Mouse (Mus musculus): ENCODE data around the gene Cntln. TPM values are rescaled to one million over a fixed set of nuclear protein-coding genes. Genes with fewer than 3 reads are reported as not detected.

Gene Cntln
- 11.6 and 12.3 TPM in 2 replicates for polyA plus RNA-seq (2015; fragmentation: Nextera tagmentation; extraction: Ambion mirVana)

DNA sequence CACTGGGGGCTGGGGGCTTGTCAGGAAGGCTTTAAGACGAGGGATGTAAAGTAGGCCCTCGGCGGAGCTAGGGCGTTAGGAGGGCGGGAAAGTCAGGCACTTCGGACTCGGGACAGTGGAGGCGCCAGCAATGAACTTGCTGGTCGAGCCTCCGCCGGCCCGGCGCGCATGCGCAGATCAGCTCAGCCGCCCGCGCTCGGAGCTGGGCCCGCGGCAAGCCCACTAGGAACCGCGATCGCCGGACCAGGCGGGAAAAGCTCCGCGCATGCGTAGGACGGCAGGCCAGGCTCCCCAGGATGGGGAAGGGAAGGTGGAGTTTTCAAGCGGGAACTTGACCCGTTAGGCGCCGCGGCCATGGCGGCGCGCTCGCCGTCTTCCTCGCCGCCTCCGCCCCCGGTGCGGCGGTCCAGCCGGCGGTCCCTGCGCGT, at the start of gene Cntln:
TSS of gene Cntln (plus strand) at position 199 of the 428 bp plus-strand sequence.
- peak within 1 kb of the TSS; percentile 85 for H3K9ac ChIP-seq
- H3K4me3 ChIP-seq (replicated peaks): peak within 1 kb of the TSS; percentile 87
- WGBS: under 1% methylated on average over 50 of the region's 50 CpGs
- no peaks in the 10 kb centered on the region for H3K27me3 ChIP-seq
- peak within 1 kb of the TSS; percentile 68 for H3K4me2 ChIP-seq (replicated peaks)
- H3K4me1 ChIP-seq: no peaks in the 10 kb centered on the region
- ATAC-seq (ENCODE audit: insufficient number of reproducible peaks, low FRiP score, low TSS enrichment, low read depth): peak; percentile 94
- H3K9me3 ChIP-seq (replicated peaks): no peaks in the 10 kb centered on the region
- H3K27ac ChIP-seq (replicated peaks): peak within 1 kb of the TSS; percentile 92
- H3K36me3 ChIP-seq: no peaks in the 10 kb centered on the region

GRCm38 (mm10) chr4:84836979-84837378, 47.1 kb upstream of the Cntln start:
- no peak overlapping the region for H3K4me2 ChIP-seq (replicated peaks)
- no peaks in the 10 kb centered on the region for H3K4me1 ChIP-seq
- H3K27ac ChIP-seq (replicated peaks): no peak overlapping the region
- ATAC-seq (ENCODE audit: insufficient number of reproducible peaks, low FRiP score, low TSS enrichment, low read depth): no peak
- no peaks in the 10 kb centered on the region for H3K27me3 ChIP-seq
- H3K9me3 ChIP-seq (replicated peaks): no peaks in the 10 kb centered on the region
- WGBS: 48% methylated on average over 5 of the region's 5 CpGs
- H3K36me3 ChIP-seq: no peaks in the 10 kb centered on the region
- no peak overlapping the region for H3K9ac ChIP-seq
- no peak overlapping the region for H3K4me3 ChIP-seq (replicated peaks)

- Histone ChIP-seq H3K27me3 (no peaks in the 10 kb centered on the region), H3K4me2 (replicated peaks) (no peak overlapping the region), H3K36me3 (no peaks in the 10 kb centered on the region), H3K9ac (no peak overlapping the region), H3K27ac (replicated peaks) (no peak overlapping the region), H3K4me1 (no peaks in the 10 kb centered on the region), H3K9me3 (replicated peaks) (no peaks in the 10 kb centered on the region), H3K4me3 (replicated peaks) (no peak overlapping the region)
- ATAC-seq (ENCODE audit: insufficient number of reproducible peaks, low FRiP score, low TSS enrichment, low read depth): no peak
- WGBS: 83% methylated on average over 3 of the region's 3 CpGs
Observed at GRCm38 (mm10) chr4:84838545-84838944, 45.6 kb upstream of the Cntln start.

GRCm38 (mm10) chr4:84839466-84839865, 44.6 kb upstream of the Cntln start:
- Histone ChIP-seq H3K27ac (replicated peaks) (no peak overlapping the region), H3K4me1 (no peaks in the 10 kb centered on the region), H3K36me3 (no peaks in the 10 kb centered on the region), H3K4me3 (replicated peaks) (no peak overlapping the region), H3K9me3 (replicated peaks) (no peaks in the 10 kb centered on the region), H3K27me3 (no peaks in the 10 kb centered on the region), H3K9ac (no peak overlapping the region), H3K4me2 (replicated peaks) (no peak overlapping the region)
- ATAC-seq (ENCODE audit: insufficient number of reproducible peaks, low FRiP score, low TSS enrichment, low read depth): no peak
- WGBS: 70% methylated on average over 2 of the region's 2 CpGs

DNA sequence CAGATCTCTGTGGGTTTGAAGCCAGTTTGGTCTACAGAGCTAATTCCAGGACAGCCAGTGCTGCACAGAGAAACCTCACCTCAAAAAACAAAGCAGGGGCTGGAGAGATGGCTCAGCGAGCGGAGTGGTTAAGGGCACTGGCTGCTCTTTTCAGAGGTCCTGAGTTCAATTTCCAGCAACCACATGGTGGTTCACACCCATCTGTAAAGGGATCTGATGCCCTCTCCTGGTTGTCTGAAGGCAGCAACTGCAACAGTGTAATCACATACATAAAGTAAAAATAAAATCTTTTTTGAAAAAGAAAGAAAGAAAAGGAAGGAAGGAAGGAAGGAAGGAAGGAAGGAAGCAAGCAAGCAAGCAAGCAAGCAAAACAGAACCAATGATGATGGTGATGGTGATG, 26.5 kb upstream of the Cntln start:
- Histone ChIP-seq H3K9ac (no peak overlapping the region), H3K36me3 (no peaks in the 10 kb centered on the region), H3K27me3 (no peaks in the 10 kb centered on the region), H3K4me2 (replicated peaks) (no peak overlapping the region), H3K4me1 (no peaks in the 10 kb centered on the region), H3K27ac (replicated peaks) (no peak overlapping the region), H3K4me3 (replicated peaks) (no peak overlapping the region), H3K9me3 (replicated peaks) (no peaks in the 10 kb centered on the region)
- 84% methylated on average over 2 of the region's 2 CpGs for WGBS
- ATAC-seq (ENCODE audit: insufficient number of reproducible peaks, low FRiP score, low TSS enrichment, low read depth): no peak

GRCm38 (mm10) chr4:84876347-84876746, 7.8 kb upstream of the Cntln start:
- no peaks in the 10 kb centered on the region for H3K36me3 ChIP-seq
- H3K4me1 ChIP-seq: no peaks in the 10 kb centered on the region
- no peaks in the 10 kb centered on the region for H3K27me3 ChIP-seq
- H3K9me3 ChIP-seq (replicated peaks): no peaks in the 10 kb centered on the region
- WGBS: 25% methylated on average over 3 of the region's 3 CpGs
- H3K4me2 ChIP-seq (replicated peaks): no peak overlapping the region
- ATAC-seq (ENCODE audit: insufficient number of reproducible peaks, low FRiP score, low TSS enrichment, low read depth): no peak
- no peak overlapping the region for H3K27ac ChIP-seq (replicated peaks)
- no peak overlapping the region for H3K9ac ChIP-seq
- H3K4me3 ChIP-seq (replicated peaks): no peak overlapping the region

DNA sequence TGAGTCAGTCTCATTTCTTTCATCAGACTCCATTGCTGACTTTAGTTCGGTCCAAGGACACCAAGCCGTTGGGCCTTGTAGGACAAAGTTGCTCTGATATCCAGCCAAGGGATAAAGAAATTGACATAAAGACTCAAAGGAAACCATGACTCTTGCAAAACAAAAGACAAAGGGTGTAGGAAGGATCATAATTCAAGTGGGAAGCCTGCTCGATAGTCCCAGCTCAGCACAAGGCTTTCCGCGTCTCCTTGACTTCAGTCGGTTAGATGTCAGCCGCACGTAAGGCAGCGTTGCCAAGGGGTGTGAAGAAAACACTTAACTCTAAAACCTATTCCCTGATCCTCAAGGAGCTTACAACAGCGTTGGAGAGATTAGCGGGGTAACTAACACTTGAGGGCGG, 463 bp upstream of the Cntln start:
- Histone ChIP-seq H3K36me3 (no peaks in the 10 kb centered on the region), H3K27me3 (no peaks in the 10 kb centered on the region), H3K27ac (replicated peaks) (peak overlapping the region; percentile 92), H3K4me2 (replicated peaks) (peak overlapping the region; percentile 68), H3K4me1 (no peaks in the 10 kb centered on the region), H3K9me3 (replicated peaks) (no peaks in the 10 kb centered on the region), H3K4me3 (replicated peaks) (peak overlapping the region; percentile 87), H3K9ac (no peak overlapping the region; the same call in 1 of the 2 replicates)
- 63% methylated on average over 12 of the region's 12 CpGs for WGBS
- no peak for ATAC-seq (ENCODE audit: insufficient number of reproducible peaks, low FRiP score, low TSS enrichment, low read depth)

GRCm38 (mm10) chr4:84884539-84885270, 596 bp downstream of the Cntln start:
- no peaks in the 10 kb centered on the region for H3K9me3 ChIP-seq (replicated peaks)
- peak overlapping the region; percentile 87 for H3K4me3 ChIP-seq (replicated peaks)
- no peaks in the 10 kb centered on the region for H3K36me3 ChIP-seq
- no peaks in the 10 kb centered on the region for H3K27me3 ChIP-seq
- H3K4me2 ChIP-seq (replicated peaks): peak overlapping the region; percentile 68
- H3K27ac ChIP-seq (replicated peaks): peak overlapping the region; percentile 92
- peak overlapping the region; percentile 85 for H3K9ac ChIP-seq
- WGBS: under 1% methylated on average over 53 of the region's 60 CpGs
- ATAC-seq (ENCODE audit: insufficient number of reproducible peaks, low FRiP score, low TSS enrichment, low read depth): peak; percentile 73
- no peaks in the 10 kb centered on the region for H3K4me1 ChIP-seq

DNA sequence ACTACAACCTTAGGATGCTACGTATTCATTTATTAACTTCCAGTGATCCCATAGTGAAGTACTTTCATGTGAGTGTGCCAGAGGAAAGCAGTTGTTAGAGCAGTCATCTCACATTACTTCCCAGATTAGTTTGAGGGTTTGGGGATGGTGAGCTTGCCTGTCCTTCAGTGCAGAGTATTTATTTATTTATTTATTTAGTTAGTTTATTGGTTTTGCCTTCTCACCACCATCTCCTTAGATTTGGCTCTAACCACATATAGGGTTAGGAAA, 1.1 kb downstream of the Cntln start:
- Histone ChIP-seq H3K36me3 (0 out of 2 replicates have a peak, but pooled peaks cover 1% of the 10 kb centered on the region), H3K4me1 (no peaks in the 10 kb centered on the region), H3K4me2 (replicated peaks) (peak overlapping the region; percentile 68), H3K27me3 (no peaks in the 10 kb centered on the region), H3K9me3 (replicated peaks) (no peaks in the 10 kb centered on the region), H3K27ac (replicated peaks) (peak overlapping the region; percentile 92; the same call in 1 of the 2 replicates), H3K9ac (peak overlapping the region; percentile 85; the same call in 1 of the 2 replicates), H3K4me3 (replicated peaks) (peak overlapping the region; percentile 87)
- WGBS: 18% methylated on average over 1 of the region's 1 CpGs
- no peak for ATAC-seq (ENCODE audit: insufficient number of reproducible peaks, low FRiP score, low TSS enrichment, low read depth)

DNA sequence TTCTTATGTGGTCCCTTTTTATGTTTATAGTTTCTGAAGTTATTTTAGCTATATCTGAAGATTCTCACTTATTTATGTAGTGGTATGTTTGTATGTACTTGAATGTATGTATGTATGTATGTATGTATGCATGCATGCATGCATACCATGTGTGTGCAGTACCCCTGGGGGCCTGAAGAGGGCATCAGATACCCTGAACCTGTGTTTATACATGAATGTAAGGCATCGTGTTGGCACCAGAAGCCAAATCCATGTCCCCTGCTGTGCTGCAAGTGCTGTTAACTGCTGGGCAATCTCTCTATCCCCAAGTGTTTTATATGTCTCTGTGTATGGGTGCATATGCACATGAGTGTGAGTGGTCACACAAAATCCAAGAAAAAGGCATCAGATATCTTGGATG, 34.3 kb downstream of the Cntln start:
- Histone ChIP-seq H3K9ac (no peak overlapping the region), H3K4me1 (no peaks in the 10 kb centered on the region), H3K4me3 (replicated peaks) (no peak overlapping the region), H3K27me3 (no peaks in the 10 kb centered on the region), H3K9me3 (replicated peaks) (no peaks in the 10 kb centered on the region), H3K27ac (replicated peaks) (no peak overlapping the region), H3K4me2 (replicated peaks) (no peak overlapping the region), H3K36me3 (no peaks in the 10 kb centered on the region)
- WGBS: 84% methylated on average over 1 of the region's 1 CpGs
- no peak for ATAC-seq (ENCODE audit: insufficient number of reproducible peaks, low FRiP score, low TSS enrichment, low read depth)

- no peaks in the 10 kb centered on the region for H3K9me3 ChIP-seq (replicated peaks)
- no peak overlapping the region for H3K9ac ChIP-seq
- no peaks in the 10 kb centered on the region for H3K27me3 ChIP-seq
- H3K4me2 ChIP-seq (replicated peaks): no peak overlapping the region
- no peak overlapping the region for H3K27ac ChIP-seq (replicated peaks)
- no peaks in the 10 kb centered on the region for H3K36me3 ChIP-seq
- H3K4me3 ChIP-seq (replicated peaks): no peak overlapping the region
- 78% methylated on average over 6 of the region's 6 CpGs for WGBS
- ATAC-seq (ENCODE audit: insufficient number of reproducible peaks, low FRiP score, low TSS enrichment, low read depth): no peak
- no peaks in the 10 kb centered on the region for H3K4me1 ChIP-seq
Observed at GRCm38 (mm10) chr4:84934342-84934929, 50.3 kb downstream of the Cntln start.

- H3K4me2 ChIP-seq (replicated peaks): no peak overlapping the region
- WGBS: 44% methylated on average over 2 of the region's 2 CpGs
- no peak overlapping the region for H3K27ac ChIP-seq (replicated peaks)
- no peak for ATAC-seq (ENCODE audit: insufficient number of reproducible peaks, low FRiP score, low TSS enrichment, low read depth)
- no peaks in the 10 kb centered on the region for H3K27me3 ChIP-seq
- no peaks in the 10 kb centered on the region for H3K36me3 ChIP-seq
- no peak overlapping the region for H3K4me3 ChIP-seq (replicated peaks)
- H3K9ac ChIP-seq: no peak overlapping the region
- H3K4me1 ChIP-seq: peaks cover 3% of the 10 kb centered on the region; the same call in 1 of the 2 replicates
- no peaks in the 10 kb centered on the region for H3K9me3 ChIP-seq (replicated peaks)
Observed at GRCm38 (mm10) chr4:84942059-84942458, 58.0 kb downstream of the Cntln start.
